Mouse (Mus musculus) midbrain, embryonic 13.5 days (tissue): Measurements from ENCODE around the gene Scn5a. TPM values are rescaled to one million over a fixed set of nuclear protein-coding genes. Genes with fewer than 3 reads are reported as not detected.
A peak's percentile ranks its signal among the peaks of the same experiment; 100 is the strongest.

Source experiments
- ATAC-seq: fragments of 200-750 bp; cut with Nextera tagmentation; 2 replicates; pipeline ENCODE4 v1.8.0; 2017; ENCODE audit warnings: mild to moderate bottlenecking, moderate TSS enrichment, moderate library complexity
- H3K27ac ChIP-seq: fragments of 300-500 bp; sonication (generic); 2 replicates; pipeline ENCODE4 v1.5.1; 2015; ENCODE audit warnings: inconsistent platforms, mild to moderate bottlenecking, moderate library complexity
- H3K27me3 ChIP-seq: fragments of 300-500 bp; sonication (generic); 2 replicates; pipeline ENCODE4 v1.6.1; 2015; ENCODE audit warnings: mild to moderate bottlenecking, inconsistent platforms
- H3K36me3 ChIP-seq: fragments of 300-500 bp; sonication (generic); 2 replicates; pipeline ENCODE4 v1.6.1; 2015; ENCODE audit warnings: mild to moderate bottlenecking, inconsistent platforms
- H3K4me1 ChIP-seq: fragments of 300-500 bp; sonication (generic); replicated peaks from 2 replicates; pipeline ENCODE4 v1.6.1; 2015; ENCODE audit warnings: inconsistent platforms
- H3K4me2 ChIP-seq: fragments of 300-500 bp; sonication (generic); replicated peaks from 2 replicates; pipeline ENCODE4 v1.6.1; 2015; ENCODE audit warnings: moderate library complexity, mild to moderate bottlenecking, inconsistent platforms
- H3K4me3 ChIP-seq: fragments of 300-500 bp; sonication (generic); replicated peaks from 2 replicates; pipeline ENCODE4 v1.5.1; 2015; ENCODE audit warnings: mild to moderate bottlenecking, inconsistent platforms
- H3K9ac ChIP-seq: fragments of 300-500 bp; sonication (generic); replicated peaks from 2 replicates; pipeline ENCODE4 v1.6.1; 2015; ENCODE audit warnings: mild to moderate bottlenecking, inconsistent platforms
- H3K9me3 ChIP-seq: fragments of 300-500 bp; sonication (generic); 2 replicates; pipeline ENCODE4 v1.6.1; 2016; ENCODE audit warnings: mild to moderate bottlenecking, inconsistent platforms
- WGBS: fragments of 180-500 bp; shearing (Covaris S2); methylation state at CpG from one replicate; pipeline ENCODE4 v1.1.7; 2015; 5-methylcytosine and 5-hydroxymethylcytosine counted together
- polyA plus RNA-seq: library from polyadenylated mRNA; unstranded; fragments of >200 nt; fragmentation: Nextera tagmentation; extraction: Ambion mirVana; gene quantifications from 2 replicates; pipeline ENCODE4 v1.2.1, GENCODE M21; 2015

The Scn5a gene
- polyA plus RNA-seq, 1 experiment from 2014 or later, result 0.20 TPM

DNA sequence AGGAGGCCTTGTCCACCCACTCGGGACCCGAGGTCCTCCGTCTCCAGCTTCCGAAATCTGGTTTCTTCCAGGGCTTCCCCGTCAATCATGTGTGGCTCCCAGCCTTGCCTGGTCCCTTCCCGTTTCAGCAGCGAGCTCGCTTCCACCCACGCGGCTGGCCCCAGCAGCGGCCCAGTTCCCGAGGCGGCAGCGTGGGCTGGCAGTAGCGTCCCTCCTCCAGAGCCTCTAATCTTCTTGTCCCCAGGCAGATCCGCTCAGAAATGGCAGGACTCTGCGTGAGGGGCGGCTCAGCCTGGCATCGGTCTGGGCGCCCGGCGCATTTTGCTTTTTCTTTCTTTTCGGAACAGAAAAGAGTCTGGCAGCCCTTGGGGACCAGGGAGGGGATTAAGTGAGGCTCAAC, 59.7 kb downstream of the Scn5a start:
- H3K9me3 ChIP-seq, result no peaks in the 10 kb centered on the region
- 41% methylated on average over 23 of the region's 23 CpGs for WGBS
- peaks cover 18% of the 10 kb centered on the region for H3K4me1 ChIP-seq
- no peak for ATAC-seq
- no peaks in the 10 kb centered on the region for H3K36me3 ChIP-seq
- H3K9ac ChIP-seq, result 0 out of 2 replicates have a peak overlapping the region, but pooled peaks have one; percentile 7
- no peak overlapping the region for H3K27ac ChIP-seq
- H3K27me3 ChIP-seq, result peaks cover 99% of the 10 kb centered on the region
- no peak overlapping the region for H3K4me3 ChIP-seq
- 0 out of 2 replicates have a peak overlapping the region, but pooled peaks have one; percentile 5 for H3K4me2 ChIP-seq

DNA sequence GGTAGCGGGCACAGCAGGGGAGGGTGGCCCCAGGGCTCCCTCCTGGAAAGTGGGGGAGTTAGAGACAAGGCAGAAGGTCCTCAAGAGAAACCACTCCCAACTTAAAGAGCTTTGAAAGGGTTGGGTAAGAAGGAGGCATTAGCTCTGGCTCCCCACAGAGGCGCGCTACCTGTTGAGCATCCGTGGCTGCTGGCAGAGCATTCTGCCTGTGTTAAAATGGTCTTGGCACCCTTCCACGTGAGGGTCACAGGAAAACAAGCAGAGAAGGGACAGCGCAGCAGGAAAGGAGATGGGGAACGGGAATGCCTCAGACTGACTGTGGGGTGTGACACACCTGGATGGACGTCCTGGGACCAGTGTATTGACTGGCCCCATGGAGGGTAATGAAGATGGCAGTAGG, 60.6 kb downstream of the Scn5a start:
- Histone ChIP-seq H3K4me2 (no peak overlapping the region), H3K27ac (no peak overlapping the region), H3K27me3 (peaks cover 99% of the 10 kb centered on the region), H3K36me3 (no peaks in the 10 kb centered on the region), H3K4me3 (no peak overlapping the region), H3K9ac (no peak overlapping the region), H3K9me3 (no peaks in the 10 kb centered on the region), H3K4me1 (peaks cover 18% of the 10 kb centered on the region)
- ATAC-seq, result no peak
- WGBS, result 65% methylated on average over 8 of the region's 8 CpGs

DNA sequence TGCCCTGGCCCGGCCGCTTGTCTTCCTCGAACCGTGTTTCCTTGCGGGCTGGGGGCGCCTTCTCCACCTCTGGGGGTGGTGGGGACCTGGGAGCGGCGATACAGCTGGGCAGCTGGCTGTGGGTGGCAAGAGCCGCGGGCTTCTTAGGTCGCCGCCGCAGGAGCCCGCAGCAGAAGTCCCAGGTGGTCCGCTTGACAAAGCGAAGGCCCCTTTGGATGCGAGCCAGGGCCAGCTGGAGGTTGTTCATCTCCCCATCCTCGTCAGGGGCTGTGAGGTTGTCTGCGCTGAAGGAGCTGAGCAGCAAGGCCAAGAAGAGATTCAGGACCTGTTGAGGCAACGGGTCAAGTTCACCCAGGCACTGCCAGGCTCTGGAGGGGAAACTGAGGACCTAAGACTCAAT, 61.3 kb downstream of the Scn5a start:
- ATAC-seq, result 0 out of 2 replicates have a peak, but pooled peaks have one; percentile 34

DNA sequence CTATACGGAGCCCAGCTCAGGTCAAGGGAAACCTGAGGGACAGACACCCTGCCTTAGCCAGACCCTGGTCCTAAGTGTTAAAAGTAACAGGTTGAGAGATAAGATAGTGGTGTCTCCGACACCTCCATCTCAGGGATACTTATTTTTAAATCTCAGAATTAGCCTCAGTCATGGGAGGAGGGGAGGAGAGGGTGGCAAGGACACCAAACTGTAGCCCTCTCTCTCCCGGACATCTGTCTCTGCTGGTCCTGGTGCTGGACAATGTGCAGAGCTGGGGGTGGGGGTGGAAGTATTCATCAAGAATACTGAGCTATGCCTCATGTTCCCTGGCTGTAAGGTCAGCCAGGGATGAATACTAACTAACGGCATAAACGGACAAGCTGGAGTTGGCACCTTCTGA, 62.0 kb downstream of the Scn5a start:
- H3K36me3 ChIP-seq, result no peaks in the 10 kb centered on the region
- H3K27ac ChIP-seq, result no peak overlapping the region
- peaks cover 98% of the 10 kb centered on the region for H3K27me3 ChIP-seq
- ATAC-seq, result no peak
- H3K9me3 ChIP-seq, result no peaks in the 10 kb centered on the region
- H3K9ac ChIP-seq, result no peak overlapping the region
- H3K4me2 ChIP-seq, result no peak overlapping the region
- no peak overlapping the region for H3K4me3 ChIP-seq
- WGBS, result 82% methylated on average over 5 of the region's 5 CpGs
- H3K4me1 ChIP-seq, result peaks cover 18% of the 10 kb centered on the region

More for the DNA sequence above, 61.3 kb downstream of the Scn5a start:
- no peaks in the 10 kb centered on the region for H3K36me3 ChIP-seq
- no peak overlapping the region; the same call in 1 of the 2 replicates for H3K4me3 ChIP-seq
- peak overlapping the region; percentile 27; the same call in 1 of the 2 replicates for H3K4me2 ChIP-seq
- H3K9ac ChIP-seq, result peak overlapping the region; percentile 44; the same call in 1 of the 2 replicates
- H3K4me1 ChIP-seq, result peaks cover 18% of the 10 kb centered on the region
- 23% methylated on average over 20 of the region's 20 CpGs for WGBS
- H3K27me3 ChIP-seq, result peaks cover 99% of the 10 kb centered on the region
- no peak overlapping the region for H3K27ac ChIP-seq
- H3K9me3 ChIP-seq, result no peaks in the 10 kb centered on the region

DNA sequence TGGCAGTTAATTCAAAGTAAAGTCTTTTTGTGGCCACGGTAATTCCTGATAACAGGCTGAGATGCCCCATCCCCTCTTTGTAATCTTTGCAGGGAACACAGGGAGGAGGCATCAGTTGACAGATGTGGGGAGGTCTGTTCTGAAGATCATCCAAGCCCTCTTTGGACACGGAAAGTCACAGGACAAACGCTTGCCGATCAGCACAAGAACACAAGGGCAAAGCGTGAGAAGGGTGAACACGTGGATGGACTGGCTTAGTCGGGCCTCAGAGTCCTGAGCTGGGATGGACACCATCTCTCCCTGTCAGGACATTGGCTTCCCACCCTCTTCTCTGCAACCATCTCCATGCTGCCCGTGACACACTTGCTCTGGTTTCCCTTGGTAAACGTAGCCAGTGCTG, 63.4 kb downstream of the Scn5a start:
- no peak for ATAC-seq
- Histone ChIP-seq H3K4me2 (no peak overlapping the region), H3K27me3 (peaks cover 95% of the 10 kb centered on the region), H3K36me3 (no peaks in the 10 kb centered on the region), H3K4me1 (peaks cover 18% of the 10 kb centered on the region), H3K9ac (no peak overlapping the region), H3K9me3 (no peaks in the 10 kb centered on the region), H3K4me3 (no peak overlapping the region), H3K27ac (no peak overlapping the region)
- 90% methylated on average over 9 of the region's 9 CpGs for WGBS

DNA sequence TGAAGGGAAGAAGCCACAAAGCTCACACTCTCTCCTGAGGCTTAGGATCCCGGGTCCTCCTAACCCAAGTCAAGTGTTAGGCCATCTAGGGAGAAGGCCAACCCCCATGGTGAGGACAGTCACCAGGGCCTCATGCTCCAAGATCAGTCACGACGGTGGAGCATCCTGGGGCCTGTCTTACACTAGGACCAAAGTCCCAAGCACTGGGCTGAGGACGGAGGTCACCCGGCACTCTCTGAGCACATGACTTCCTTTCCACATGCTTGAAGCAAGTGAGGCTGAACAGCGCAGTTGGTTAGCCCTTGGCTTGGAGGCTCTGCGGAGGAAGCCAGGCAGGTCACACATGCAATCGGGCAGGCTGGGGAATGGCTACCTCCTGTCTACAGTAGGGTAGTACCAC, 63.8 kb downstream of the Scn5a start:
- 91% methylated on average over 8 of the region's 8 CpGs for WGBS
- Histone ChIP-seq H3K4me3 (no peak overlapping the region), H3K4me2 (no peak overlapping the region), H3K36me3 (no peaks in the 10 kb centered on the region), H3K4me1 (peaks cover 18% of the 10 kb centered on the region), H3K27me3 (peaks cover 90% of the 10 kb centered on the region), H3K9ac (no peak overlapping the region), H3K9me3 (no peaks in the 10 kb centered on the region), H3K27ac (no peak overlapping the region)
- ATAC-seq, result no peak

DNA sequence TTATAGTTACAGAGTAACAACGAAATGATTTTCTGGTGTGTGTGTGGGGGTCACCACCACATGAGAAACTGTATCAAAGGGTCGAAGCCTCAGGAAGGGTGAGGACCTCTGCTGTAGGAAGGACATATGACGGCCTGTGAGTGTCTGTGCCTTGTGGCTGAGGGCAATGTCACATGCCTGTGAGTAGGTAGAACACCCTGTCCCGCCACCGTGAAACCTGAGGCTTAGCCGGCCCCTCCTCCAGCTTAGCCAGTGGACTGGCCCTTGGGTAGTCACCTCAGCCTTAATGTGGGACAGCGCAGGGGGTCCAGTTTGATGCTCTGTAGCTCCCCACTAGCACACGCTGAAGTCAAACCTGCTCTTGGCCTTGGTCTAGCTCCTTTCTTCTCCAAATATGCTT, 65.0 kb downstream of the Scn5a start:
- whole genome bisulfite sequencing, result 88% methylated on average over 8 of the region's 8 CpGs
- peaks cover 79% of the 10 kb centered on the region for H3K27me3 ChIP-seq

DNA sequence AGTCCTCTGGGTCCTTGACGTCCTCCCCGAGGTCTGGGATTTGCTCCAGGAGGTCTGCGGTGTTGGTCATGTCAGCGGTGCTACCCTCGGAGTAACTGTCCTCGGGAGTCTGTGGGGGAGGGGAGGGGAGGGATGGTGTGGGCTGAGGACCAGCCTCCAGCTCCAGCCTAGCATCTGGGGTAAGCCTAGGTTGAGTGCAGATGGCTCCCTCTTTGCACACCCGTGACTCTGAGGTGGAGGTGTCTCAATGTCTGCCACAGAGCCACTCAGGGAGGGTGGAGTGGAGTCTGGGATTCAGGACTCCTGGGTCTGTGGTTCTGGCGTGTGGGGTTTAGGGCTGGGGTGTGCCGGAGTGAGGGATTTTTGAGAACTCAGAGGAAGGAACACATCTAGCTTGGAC, 65.8 kb downstream of the Scn5a start:
- Histone ChIP-seq H3K27me3 (peaks cover 70% of the 10 kb centered on the region), H3K4me2 (no peak overlapping the region), H3K9me3 (no peaks in the 10 kb centered on the region), H3K9ac (no peak overlapping the region), H3K36me3 (no peaks in the 10 kb centered on the region), H3K4me3 (no peak overlapping the region), H3K4me1 (peaks cover 8% of the 10 kb centered on the region), H3K27ac (no peak overlapping the region)
- 90% methylated on average over 9 of the region's 9 CpGs for WGBS
- ATAC-seq, result no peak

More for the DNA sequence above, 65.0 kb downstream of the Scn5a start:
- Histone ChIP-seq H3K27ac (no peak overlapping the region), H3K9me3 (no peaks in the 10 kb centered on the region), H3K4me2 (no peak overlapping the region), H3K9ac (no peak overlapping the region), H3K4me3 (no peak overlapping the region), H3K4me1 (peaks cover 12% of the 10 kb centered on the region), H3K36me3 (no peaks in the 10 kb centered on the region)
- no peak for ATAC-seq

DNA sequence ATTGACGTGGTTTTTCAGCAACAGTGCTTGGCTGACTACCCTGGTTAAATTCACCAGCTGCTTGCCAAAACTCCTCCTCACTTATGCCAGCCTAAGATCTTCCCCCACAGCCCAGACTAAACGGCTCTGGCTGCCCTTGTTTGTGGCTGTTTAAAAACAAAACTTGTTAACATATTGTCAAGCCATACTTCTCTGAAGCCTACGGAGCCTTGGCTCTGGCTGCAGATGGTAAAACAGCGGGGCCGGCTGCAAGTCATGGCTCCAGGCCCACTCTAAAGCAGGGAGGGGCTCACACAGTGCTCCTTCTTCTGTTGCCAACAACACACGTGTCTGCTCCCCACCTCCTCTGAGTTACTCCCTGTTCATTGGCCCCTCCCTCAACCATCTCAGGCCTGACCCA, 67.9 kb downstream of the Scn5a start:
- H3K4me1 ChIP-seq, result no peaks in the 10 kb centered on the region
- peaks cover 51% of the 10 kb centered on the region for H3K27me3 ChIP-seq
- WGBS, result 70% methylated on average over 6 of the region's 6 CpGs
- no peak overlapping the region for H3K27ac ChIP-seq
- H3K4me2 ChIP-seq, result no peak overlapping the region
- no peak overlapping the region for H3K4me3 ChIP-seq
- peaks cover 6% of the 10 kb centered on the region; the same call in 1 of the 2 replicates for H3K9me3 ChIP-seq
- H3K36me3 ChIP-seq, result no peaks in the 10 kb centered on the region
- no peak for ATAC-seq
- H3K9ac ChIP-seq, result no peak overlapping the region

DNA sequence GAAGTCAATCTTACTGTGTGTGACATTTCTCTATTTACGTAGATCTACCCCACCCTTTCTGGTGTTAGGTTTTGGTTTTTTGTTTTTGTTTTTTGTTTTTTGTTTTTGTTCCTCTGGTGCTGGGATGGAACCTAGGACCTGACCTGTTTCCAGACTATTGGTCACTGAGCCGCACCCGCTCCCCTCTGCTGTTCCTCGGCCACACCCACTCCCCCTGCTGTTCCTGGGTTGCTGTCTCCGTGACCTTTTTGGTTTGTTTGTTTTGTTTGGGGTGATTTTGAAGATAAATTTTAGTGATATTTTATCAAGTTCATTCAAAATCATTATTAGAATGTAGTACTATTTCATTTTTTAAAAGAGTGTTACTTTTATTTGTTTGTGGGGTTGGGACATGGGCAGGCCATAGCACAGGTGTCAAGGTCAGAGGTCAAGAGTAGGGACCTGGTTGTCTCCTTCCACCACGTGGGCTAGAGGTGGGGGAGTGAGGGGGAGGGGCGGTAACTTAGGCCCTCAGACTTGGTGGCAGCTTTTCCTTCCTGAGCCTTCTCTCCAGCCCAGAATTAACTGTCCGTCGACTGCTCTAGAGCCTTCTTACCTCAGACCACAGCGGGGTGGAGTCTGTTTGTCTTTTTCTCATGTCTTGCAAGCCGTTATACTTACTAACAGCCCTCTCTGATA, 73.7 kb downstream of the Scn5a start:
- Histone ChIP-seq H3K4me1 (no peaks in the 10 kb centered on the region), H3K27me3 (0 out of 2 replicates have a peak, but pooled peaks cover 8% of the 10 kb centered on the region), H3K4me2 (no peak overlapping the region), H3K9ac (no peak overlapping the region), H3K36me3 (no peaks in the 10 kb centered on the region), H3K4me3 (no peak overlapping the region), H3K27ac (no peak overlapping the region), H3K9me3 (peaks cover 6% of the 10 kb centered on the region; the same call in 1 of the 2 replicates)
- ATAC-seq, result no peak
- 72% methylated on average over 11 of the region's 11 CpGs for WGBS

DNA sequence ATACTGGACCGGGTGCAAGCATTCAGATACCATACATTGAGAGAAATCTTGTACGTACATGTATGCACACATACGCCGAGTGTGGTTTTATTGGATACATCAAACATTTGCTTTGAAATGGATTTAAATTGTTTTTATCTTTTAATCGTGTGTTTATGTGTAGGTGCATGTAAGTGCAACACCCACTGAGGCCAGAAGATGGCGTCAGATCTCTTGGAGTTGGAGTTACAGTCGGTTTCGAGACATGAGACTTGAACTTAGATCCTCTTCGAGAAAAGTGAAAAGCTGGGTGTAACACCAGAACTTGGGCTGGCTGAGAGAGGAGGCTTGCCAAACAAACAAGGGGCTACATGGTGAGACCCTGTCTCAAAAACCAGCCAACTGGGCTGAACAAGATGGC, 75.2 kb downstream of the Scn5a start:
- no peak overlapping the region for H3K9ac ChIP-seq
- WGBS, result 95% methylated on average over 9 of the region's 9 CpGs
- peaks cover 6% of the 10 kb centered on the region; the same call in 1 of the 2 replicates for H3K9me3 ChIP-seq
- no peak overlapping the region for H3K27ac ChIP-seq
- H3K4me2 ChIP-seq, result no peak overlapping the region
- no peaks in the 10 kb centered on the region for H3K36me3 ChIP-seq
- no peak overlapping the region for H3K4me3 ChIP-seq
- no peaks in the 10 kb centered on the region for H3K4me1 ChIP-seq
- H3K27me3 ChIP-seq, result 0 out of 2 replicates have a peak, but pooled peaks cover 8% of the 10 kb centered on the region
- no peak for ATAC-seq

DNA sequence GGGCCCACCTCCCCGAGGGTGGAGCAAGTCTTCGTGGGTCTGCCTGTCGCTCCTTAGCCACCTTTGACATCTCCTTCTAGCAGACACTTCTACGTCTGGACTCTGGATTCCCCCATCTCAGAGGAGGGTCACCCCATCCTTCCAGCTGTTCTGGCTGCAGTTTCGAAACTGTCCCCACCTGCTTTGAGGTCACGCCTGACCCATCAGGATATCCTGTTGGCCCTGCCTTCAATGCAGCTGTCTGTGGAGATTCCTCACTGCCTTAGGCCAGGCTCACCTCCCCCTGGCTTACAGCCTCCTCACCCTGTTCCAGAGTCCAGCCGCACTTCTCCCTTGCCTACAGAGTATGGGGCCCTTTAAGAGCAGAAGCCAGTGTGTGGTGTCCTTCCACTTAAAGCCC, 79.9 kb downstream of the Scn5a start:
- H3K9me3 ChIP-seq, result no peaks in the 10 kb centered on the region
- no peak overlapping the region for H3K4me2 ChIP-seq
- H3K4me3 ChIP-seq, result no peak overlapping the region
- H3K4me1 ChIP-seq, result no peaks in the 10 kb centered on the region
- no peak overlapping the region for H3K27ac ChIP-seq
- WGBS, result 85% methylated on average over 7 of the region's 7 CpGs
- no peak overlapping the region for H3K9ac ChIP-seq
- 0 out of 2 replicates have a peak, but pooled peaks cover 8% of the 10 kb centered on the region for H3K27me3 ChIP-seq
- ATAC-seq, result no peak
- no peaks in the 10 kb centered on the region for H3K36me3 ChIP-seq

DNA sequence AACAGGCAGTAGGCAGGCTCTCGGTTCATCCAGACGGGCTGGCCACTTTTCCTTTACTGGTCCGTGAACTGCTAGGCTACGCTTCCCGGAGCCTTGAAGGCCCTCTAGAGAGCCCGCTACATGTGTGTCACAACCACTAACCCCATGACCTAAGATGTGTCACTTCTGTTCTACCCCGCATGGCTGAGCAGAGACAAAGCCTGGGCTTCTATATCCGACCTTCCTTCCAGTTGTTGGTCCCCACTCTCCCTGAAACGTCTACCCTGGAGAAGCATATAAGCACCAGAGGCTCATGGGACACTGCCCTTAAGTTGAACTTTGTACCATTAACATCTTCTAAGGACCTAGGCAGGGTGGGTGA, 80.6 kb downstream of the Scn5a start:
- ATAC-seq, result no peak
- Histone ChIP-seq H3K36me3 (no peaks in the 10 kb centered on the region), H3K9me3 (no peaks in the 10 kb centered on the region), H3K27ac (no peak overlapping the region), H3K9ac (no peak overlapping the region), H3K27me3 (0 out of 2 replicates have a peak, but pooled peaks cover 8% of the 10 kb centered on the region), H3K4me1 (no peaks in the 10 kb centered on the region), H3K4me2 (no peak overlapping the region), H3K4me3 (no peak overlapping the region)
- 85% methylated on average over 9 of the region's 9 CpGs for WGBS
